Mouse (Mus musculus) macrophage (primary cell): ENCODE measurements around the gene Cdk5r1. TPM values are rescaled to one million over a fixed set of nuclear protein-coding genes. Genes with fewer than 3 reads are reported as not detected.

Experiments
- H3K27ac ChIP-seq: fragments of 350-480 bp; formaldehyde crosslinking; 2 replicates; pipeline ENCODE4 v1.9.0; 2021
- H3K36me3 ChIP-seq: fragments of 350-480 bp; formaldehyde crosslinking; 2 replicates; pipeline ENCODE4 v1.9.0; 2021; ENCODE audit errors: inconsistent target
- H3K4me3 ChIP-seq: fragments of 350-480 bp; formaldehyde crosslinking; 2 replicates; pipeline ENCODE4 v1.9.0; 2021; ENCODE audit errors: inconsistent target
- H3K79me2 ChIP-seq: fragments of 350-480 bp; formaldehyde crosslinking; 2 replicates; pipeline ENCODE4 v1.9.0; 2021; ENCODE audit errors: inconsistent target
- WGBS: methylation state at CpG from one replicate; pipeline ENCODE4 v1.1.7; 2026; ENCODE audit warnings: inconsistent platforms; ENCODE audit not compliant: missing documents; 5-methylcytosine and 5-hydroxymethylcytosine counted together
- polyA plus RNA-seq: library from polyadenylated mRNA; stranded (reverse); fragments of 250-400 nt; gene quantifications from 3 replicates; pipeline ENCODE4 v1.2.4, GENCODE M21; 2018; ENCODE audit warnings: inconsistent platforms

The Cdk5r1 gene
- polyA plus RNA-seq, 1 experiment from 2014 or later = 0.10 TPM

- Histone ChIP-seq H3K36me3 (no peaks in the 10 kb centered on the region), H3K79me2 (no peaks in the 10 kb centered on the region), H3K27ac (no peak overlapping the region), H3K4me3 (no peak overlapping the region)
- WGBS = 40% methylated on average over 6 of the region's 6 CpGs
Observed at GRCm38 (mm10) chr11:80504519-80505385, 27.9 kb downstream of the Cdk5r1 start.

- WGBS = 76% methylated on average over 3 of the region's 3 CpGs
- no peak overlapping the region for H3K4me3 ChIP-seq
- H3K79me2 ChIP-seq = no peaks in the 10 kb centered on the region
- H3K36me3 ChIP-seq = no peaks in the 10 kb centered on the region
- H3K27ac ChIP-seq = no peak overlapping the region
Observed at GRCm38 (mm10) chr11:80505581-80505980, 28.8 kb downstream of the Cdk5r1 start.

- Histone ChIP-seq H3K4me3 (no peak overlapping the region), H3K79me2 (no peaks in the 10 kb centered on the region), H3K27ac (no peak overlapping the region), H3K36me3 (no peaks in the 10 kb centered on the region)
Observed at GRCm38 (mm10) chr11:80506483-80506882, 29.7 kb downstream of the Cdk5r1 start.

GRCm38 (mm10) chr11:80507791-80508190 lies 31.0 kb downstream of the Cdk5r1 start:
- Histone ChIP-seq H3K36me3 (no peaks in the 10 kb centered on the region), H3K27ac (no peak overlapping the region), H3K79me2 (no peaks in the 10 kb centered on the region), H3K4me3 (no peak overlapping the region)
- 87% methylated on average over 6 of the region's 6 CpGs for WGBS

- H3K27ac ChIP-seq = peak overlapping the region; percentile 41
- H3K36me3 ChIP-seq = no peaks in the 10 kb centered on the region
- no peaks in the 10 kb centered on the region for H3K79me2 ChIP-seq
- 13% methylated on average over 19 of the region's 19 CpGs for WGBS
- H3K4me3 ChIP-seq = no peak overlapping the region
Observed at GRCm38 (mm10) chr11:80508361-80509175, 31.7 kb downstream of the Cdk5r1 start.

- no peak overlapping the region for H3K4me3 ChIP-seq
- H3K27ac ChIP-seq = 0 out of 2 replicates have a peak overlapping the region, but pooled peaks have one; percentile 41
Observed at GRCm38 (mm10) chr11:80509176-80509506, 32.3 kb downstream of the Cdk5r1 start.

GRCm38 (mm10) chr11:80510124-80510523 lies 33.3 kb downstream of the Cdk5r1 start:
- no peak overlapping the region for H3K27ac ChIP-seq
- H3K4me3 ChIP-seq = no peak overlapping the region
- H3K36me3 ChIP-seq = no peaks in the 10 kb centered on the region
- no peaks in the 10 kb centered on the region for H3K79me2 ChIP-seq
- WGBS = 93% methylated on average over 10 of the region's 10 CpGs

More at GRCm38 (mm10) chr11:80509176-80509506, 32.3 kb downstream of the Cdk5r1 start:
- Histone ChIP-seq H3K79me2 (no peaks in the 10 kb centered on the region), H3K36me3 (no peaks in the 10 kb centered on the region)
- 83% methylated on average over 5 of the region's 5 CpGs for WGBS

- Histone ChIP-seq H3K4me3 (no peak overlapping the region), H3K79me2 (no peaks in the 10 kb centered on the region), H3K36me3 (no peaks in the 10 kb centered on the region), H3K27ac (no peak overlapping the region)
- 87% methylated on average over 19 of the region's 19 CpGs for WGBS
Observed at GRCm38 (mm10) chr11:80512313-80513056, 35.7 kb downstream of the Cdk5r1 start.

GRCm38 (mm10) chr11:80513796-80514195 lies 37.0 kb downstream of the Cdk5r1 start:
- H3K27ac ChIP-seq = no peak overlapping the region

GRCm38 (mm10) chr11:80515346-80515745 lies 38.5 kb downstream of the Cdk5r1 start:
- no peaks in the 10 kb centered on the region for H3K36me3 ChIP-seq
- no peaks in the 10 kb centered on the region for H3K79me2 ChIP-seq
- no peak overlapping the region for H3K27ac ChIP-seq
- WGBS = 100% methylated on average over 1 of the region's 1 CpGs
- H3K4me3 ChIP-seq = no peak overlapping the region

More at GRCm38 (mm10) chr11:80513796-80514195, 37.0 kb downstream of the Cdk5r1 start:
- H3K36me3 ChIP-seq = no peaks in the 10 kb centered on the region
- 40% methylated on average over 7 of the region's 7 CpGs for WGBS
- H3K4me3 ChIP-seq = no peak overlapping the region
- no peaks in the 10 kb centered on the region for H3K79me2 ChIP-seq

- WGBS = 93% methylated on average over 8 of the region's 8 CpGs
- H3K79me2 ChIP-seq = no peaks in the 10 kb centered on the region
- no peak overlapping the region for H3K27ac ChIP-seq
- H3K4me3 ChIP-seq = no peak overlapping the region
- no peaks in the 10 kb centered on the region for H3K36me3 ChIP-seq
Observed at GRCm38 (mm10) chr11:80515895-80516294, 39.1 kb downstream of the Cdk5r1 start.

- H3K27ac ChIP-seq = no peak overlapping the region
- no peak overlapping the region for H3K4me3 ChIP-seq
- H3K79me2 ChIP-seq = no peaks in the 10 kb centered on the region
- 80% methylated on average over 9 of the region's 9 CpGs for WGBS
- no peaks in the 10 kb centered on the region for H3K36me3 ChIP-seq
Observed at GRCm38 (mm10) chr11:80518421-80519367, 41.9 kb downstream of the Cdk5r1 start.

- H3K27ac ChIP-seq = no peak overlapping the region
- no peak overlapping the region for H3K4me3 ChIP-seq
- H3K79me2 ChIP-seq = no peaks in the 10 kb centered on the region
- WGBS = 59% methylated on average over 2 of the region's 2 CpGs
- no peaks in the 10 kb centered on the region for H3K36me3 ChIP-seq
Observed at GRCm38 (mm10) chr11:80521148-80521547, 44.3 kb downstream of the Cdk5r1 start.

GRCm38 (mm10) chr11:80522852-80523251 lies 46.0 kb downstream of the Cdk5r1 start:
- WGBS = 14% methylated on average over 2 of the region's 2 CpGs
- peak overlapping the region; percentile 59 for H3K27ac ChIP-seq
- no peaks in the 10 kb centered on the region for H3K36me3 ChIP-seq
- H3K4me3 ChIP-seq = no peak overlapping the region
- H3K79me2 ChIP-seq = no peaks in the 10 kb centered on the region
